Mouse (Mus musculus) intestine, embryonic 14.5 days (tissue): Measurements from ENCODE around the gene Slc38a1. TPM values are rescaled to one million over a fixed set of nuclear protein-coding genes. Genes with fewer than 3 reads are reported as not detected.

Experiments
- ATAC-seq: fragments of 200-750 bp; cut with Nextera tagmentation; replicated peaks from 2 replicates; pipeline ENCODE4 v1.8.0; 2017; ENCODE audit warnings: low read depth, moderate number of reproducible peaks, moderate TSS enrichment, moderate library complexity; ENCODE audit not compliant: low FRiP score, low TSS enrichment
- DNase-seq: peaks from one replicate; pipeline ENCODE4 v3.0.0-alpha.2; 2018; ENCODE audit warnings: low spot score
- H3K27ac ChIP-seq: fragments of 300-500 bp; sonication (generic); 2 replicates; pipeline ENCODE4 v1.5.1; 2014; ENCODE audit warnings: low read depth, mild to moderate bottlenecking, control low read depth
- H3K27me3 ChIP-seq: fragments of 300-500 bp; sonication (generic); replicated peaks from 2 replicates; pipeline ENCODE4 v1.6.1; 2014; ENCODE audit warnings: low read length, control low read depth; ENCODE audit not compliant: control insufficient read depth, insufficient read depth
- H3K36me3 ChIP-seq: fragments of 300-500 bp; sonication (generic); 2 replicates; pipeline ENCODE4 v1.6.1; 2014; ENCODE audit warnings: low read length, control low read depth; ENCODE audit not compliant: control insufficient read depth, insufficient read depth
- H3K4me1 ChIP-seq: fragments of 300-500 bp; sonication (generic); replicated peaks from 2 replicates; pipeline ENCODE4 v1.6.1; 2014; ENCODE audit warnings: low read length, control low read depth, mixed read lengths; ENCODE audit not compliant: control insufficient read depth, insufficient read depth
- H3K4me2 ChIP-seq: fragments of 300-500 bp; sonication (generic); 2 replicates; pipeline ENCODE4 v1.6.1; 2014; ENCODE audit warnings: low read length
- H3K4me3 ChIP-seq: fragments of 300-500 bp; sonication (generic); 2 replicates; pipeline ENCODE4 v1.5.1; 2014; ENCODE audit warnings: low read depth, low read length, control low read depth, mixed read lengths
- H3K9ac ChIP-seq: fragments of 300-500 bp; sonication (generic); 2 replicates; pipeline ENCODE4 v1.6.1; 2014; ENCODE audit warnings: mild to moderate bottlenecking, low read length
- H3K9me3 ChIP-seq: fragments of 300-500 bp; sonication (generic); 2 replicates; pipeline ENCODE4 v1.6.1; 2016; ENCODE audit warnings: low read length, control low read depth; ENCODE audit not compliant: control insufficient read depth
- WGBS: fragments of 180-500 bp; shearing (Covaris S2); extraction: QIAGEN DNeasy Blood & Tissue Kit; methylation state at CpG from one replicate; pipeline ENCODE4 v1.1.7; 2014; 5-methylcytosine and 5-hydroxymethylcytosine counted together
- polyA plus RNA-seq: library from polyadenylated mRNA; unstranded; fragments of >200 nt; fragmentation: Nextera tagmentation; extraction: Ambion mirVana; gene quantifications from 2 replicates; pipeline ENCODE4 v1.2.1, GENCODE M21; 2014

Gene Slc38a1
- polyA plus RNA-seq, 1 experiment from 2014 or later = 126 TPM

GRCm38 (mm10) chr15:96653011-96653410 lies 10.3 kb upstream of the Slc38a1 start:
- no peak overlapping the region for H3K4me2 ChIP-seq
- no peak overlapping the region for H3K9ac ChIP-seq
- H3K4me3 ChIP-seq = no peak overlapping the region
- no peak overlapping the region for H3K27ac ChIP-seq
- H3K4me1 ChIP-seq = no peaks in the 10 kb centered on the region
- WGBS = 94% methylated on average over 16 of the region's 16 CpGs
- H3K36me3 ChIP-seq = no peaks in the 10 kb centered on the region
- DNase-seq (no peak), ATAC-seq (no peak)
- no peaks in the 10 kb centered on the region for H3K27me3 ChIP-seq
- H3K9me3 ChIP-seq = no peaks in the 10 kb centered on the region

- no peaks in the 10 kb centered on the region for H3K4me1 ChIP-seq
- WGBS = 86% methylated on average over 10 of the region's 10 CpGs
- no peaks in the 10 kb centered on the region for H3K27me3 ChIP-seq
- H3K36me3 ChIP-seq = no peaks in the 10 kb centered on the region
- no peaks in the 10 kb centered on the region for H3K9me3 ChIP-seq
- no peak overlapping the region for H3K4me3 ChIP-seq
- ATAC-seq (no peak), DNase-seq (no peak)
- H3K9ac ChIP-seq = no peak overlapping the region
- no peak overlapping the region for H3K27ac ChIP-seq
- no peak overlapping the region for H3K4me2 ChIP-seq
These were observed 9.8 kb upstream of the Slc38a1 start for GRCm38 (mm10) chr15:96652531-96652930.

DNA sequence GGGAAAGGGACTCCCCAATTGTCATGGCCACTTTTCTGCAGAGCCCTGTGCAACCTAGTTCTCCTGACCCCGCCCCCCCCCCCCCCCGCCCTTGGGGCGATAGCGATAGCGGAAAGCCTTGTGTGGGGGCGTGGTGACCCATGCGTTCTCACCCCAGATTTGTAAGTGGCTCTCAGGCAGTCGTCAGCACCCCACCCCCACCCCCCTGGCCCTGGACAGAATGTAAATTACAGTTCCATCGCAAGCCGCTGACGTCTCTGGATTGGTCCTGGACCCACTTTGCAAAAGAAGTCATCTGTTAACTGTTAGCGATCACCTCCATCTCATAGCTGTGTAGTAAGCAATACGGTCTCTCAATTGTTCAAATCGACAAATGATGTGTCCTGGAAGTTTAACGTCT lies 4.7 kb upstream of the Slc38a1 start:
- Histone ChIP-seq H3K4me2 (no peak overlapping the region), H3K4me3 (no peak overlapping the region), H3K9ac (no peak overlapping the region), H3K4me1 (no peaks in the 10 kb centered on the region; the same call in 1 of the 2 replicates), H3K36me3 (no peaks in the 10 kb centered on the region), H3K9me3 (no peaks in the 10 kb centered on the region), H3K27ac (no peak overlapping the region), H3K27me3 (no peaks in the 10 kb centered on the region)
- no peak for ATAC-seq
- WGBS = 38% methylated on average over 14 of the region's 15 CpGs
- no peak for DNase-seq

DNA sequence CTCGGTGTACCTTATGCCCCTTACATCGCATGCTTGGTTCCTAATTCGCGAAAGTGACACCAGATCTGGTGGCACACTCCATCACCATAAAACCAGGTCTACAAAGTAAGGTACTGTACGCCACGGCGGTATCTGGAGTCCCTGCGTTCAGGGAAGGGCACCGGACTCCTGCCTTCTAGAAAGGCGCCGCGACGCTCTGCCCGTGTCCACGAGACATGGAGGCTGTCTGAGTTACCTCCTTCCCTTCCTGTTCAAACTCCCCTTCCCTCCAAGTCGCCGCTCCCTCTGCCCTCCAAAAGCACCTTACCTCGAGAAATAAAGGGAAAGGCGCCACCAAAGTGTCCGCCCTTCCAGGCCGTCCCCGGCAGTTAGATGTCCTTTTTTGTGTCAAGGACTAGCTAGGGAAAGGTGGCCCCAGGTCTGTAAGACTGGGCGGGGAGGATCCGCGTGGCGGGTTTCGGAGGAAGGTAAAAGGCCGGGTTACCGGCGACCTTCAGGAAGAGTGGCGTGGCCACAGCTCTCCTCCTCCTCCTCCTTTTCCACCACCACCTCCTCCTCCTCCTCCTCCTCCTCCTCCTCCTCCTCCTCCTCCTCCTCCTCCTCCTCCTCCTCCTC lies 785 bp downstream of the Slc38a1 start:
- peak overlapping the region; percentile 77 for H3K4me3 ChIP-seq
- peak overlapping the region; percentile 97 for H3K27ac ChIP-seq
- H3K27me3 ChIP-seq = no peaks in the 10 kb centered on the region
- peak overlapping the region; percentile 88 for H3K9ac ChIP-seq
- H3K36me3 ChIP-seq = peaks cover 2% of the 10 kb centered on the region; the same call in 1 of the 2 replicates
- peak overlapping the region; percentile 90 for H3K4me2 ChIP-seq
- no peaks in the 10 kb centered on the region for H3K9me3 ChIP-seq
- H3K4me1 ChIP-seq = peaks cover 3% of the 10 kb centered on the region; the same call in 1 of the 2 replicates
- ATAC-seq = peak; percentile 8; the same call in 1 of the 2 replicates
- peak; percentile 71 for DNase-seq
- WGBS = under 1% methylated on average over 31 of the region's 31 CpGs

DNA sequence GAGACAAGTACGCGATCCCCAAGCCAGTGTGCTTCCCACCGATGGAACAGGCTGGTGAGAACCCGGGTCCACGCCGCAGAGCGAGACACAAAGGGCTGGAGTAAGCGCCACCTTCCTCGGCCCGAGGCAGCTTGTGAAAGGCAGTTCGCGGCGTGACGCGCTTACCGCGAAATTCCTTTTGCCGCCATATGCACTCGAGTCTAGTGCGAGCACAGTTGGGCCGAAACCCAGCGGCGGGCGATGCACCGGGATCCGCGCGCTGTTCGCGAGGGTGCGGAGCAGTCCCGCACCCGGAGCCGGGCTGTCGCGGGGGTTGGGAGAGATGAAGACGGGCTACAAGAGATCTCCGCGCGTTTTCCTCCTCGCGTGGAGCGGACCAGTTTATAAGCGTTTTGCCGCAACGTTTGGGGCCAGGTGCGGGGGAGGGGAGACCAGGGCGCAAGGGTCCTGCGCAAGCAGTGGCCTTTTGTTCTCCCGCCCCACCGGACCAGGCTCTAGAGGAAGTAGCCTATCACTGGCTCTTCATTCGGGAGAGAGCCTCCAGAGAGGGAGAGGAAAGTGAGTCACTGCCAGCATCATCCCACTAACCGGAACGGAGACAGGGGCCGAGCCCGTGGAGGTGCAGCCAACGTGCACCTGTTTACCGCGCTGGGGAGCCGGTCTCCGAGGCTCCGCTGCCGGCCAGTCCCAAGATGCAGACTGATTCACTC lies 1.4 kb downstream of the Slc38a1 start:
- peaks cover 4% of the 10 kb centered on the region; the same call in 1 of the 2 replicates for H3K36me3 ChIP-seq
- peak; percentile 89 for DNase-seq
- WGBS = under 1% methylated on average over 63 of the region's 63 CpGs

DNA sequence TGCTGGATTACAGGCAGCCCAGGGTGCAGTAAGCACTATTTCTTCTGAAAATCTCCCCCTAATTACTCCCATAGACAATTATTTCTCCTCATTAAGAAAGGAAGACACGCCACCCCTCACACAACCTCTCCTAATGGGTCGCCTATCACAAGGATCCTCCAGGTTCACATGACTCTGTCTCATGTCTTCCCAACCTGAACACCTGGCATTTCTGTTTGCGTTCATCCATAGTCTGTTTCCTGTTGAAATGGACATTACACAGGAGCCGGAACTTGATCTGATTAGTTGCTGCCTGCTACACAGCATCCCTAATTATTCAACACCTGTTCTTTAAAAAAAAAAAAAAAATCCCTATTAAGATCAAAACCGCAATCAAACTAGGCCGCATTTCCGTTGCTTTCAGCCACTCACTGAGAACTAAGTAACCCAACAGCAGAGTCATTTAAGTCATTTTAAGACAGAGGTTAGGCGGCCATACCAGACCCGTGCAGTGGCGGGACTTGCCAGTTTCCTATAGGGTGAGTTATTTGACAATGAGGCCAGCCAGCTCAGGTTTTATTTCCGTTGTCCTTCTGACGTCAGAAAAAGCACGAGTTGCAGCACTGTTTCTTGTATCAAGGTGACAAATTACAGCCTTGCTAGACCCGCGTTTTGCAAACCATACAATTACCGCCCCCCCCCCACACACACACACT lies 2.3 kb downstream of the Slc38a1 start:
- Histone ChIP-seq H3K4me2 (peak overlapping the region; percentile 90), H3K27ac (peak overlapping the region; percentile 97), H3K36me3 (peaks cover 11% of the 10 kb centered on the region), H3K4me3 (peak overlapping the region; percentile 77), H3K9ac (peak overlapping the region; percentile 88), H3K4me1 (peaks cover 3% of the 10 kb centered on the region; the same call in 1 of the 2 replicates), H3K9me3 (no peaks in the 10 kb centered on the region), H3K27me3 (no peaks in the 10 kb centered on the region)
- peak; percentile 78 for DNase-seq
- no peak for ATAC-seq
- WGBS = 5% methylated on average over 16 of the region's 16 CpGs

More for the DNA sequence above, 1.4 kb downstream of the Slc38a1 start:
- Histone ChIP-seq H3K9me3 (no peaks in the 10 kb centered on the region), H3K27ac (peak overlapping the region; percentile 97), H3K27me3 (no peaks in the 10 kb centered on the region), H3K9ac (peak overlapping the region; percentile 88), H3K4me3 (peak overlapping the region; percentile 77), H3K4me1 (peaks cover 3% of the 10 kb centered on the region; the same call in 1 of the 2 replicates), H3K4me2 (peak overlapping the region; percentile 90)
- ATAC-seq = peak; percentile 67

DNA sequence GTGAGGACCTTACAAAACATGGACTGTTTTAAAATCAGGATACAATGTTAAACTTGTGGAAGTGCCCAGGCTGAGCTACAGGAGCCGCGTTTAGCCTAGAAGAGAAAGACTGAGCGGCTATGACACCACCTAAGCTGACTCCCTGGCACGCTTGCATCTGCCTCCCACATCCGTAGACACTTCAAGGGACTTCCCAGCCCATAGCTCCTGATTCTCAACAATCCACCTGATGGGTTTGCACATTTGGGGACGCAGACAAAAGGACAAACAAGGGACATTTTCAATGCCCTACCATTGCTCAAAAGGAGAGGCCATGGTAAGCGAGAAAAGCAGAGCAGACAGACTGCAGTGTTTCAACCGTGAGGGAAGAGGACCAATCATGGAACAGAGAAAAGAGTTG lies 3.1 kb downstream of the Slc38a1 start:
- H3K4me3 ChIP-seq = peak overlapping the region; percentile 77
- no peaks in the 10 kb centered on the region for H3K27me3 ChIP-seq
- ATAC-seq (no peak), DNase-seq (peak; percentile 51)
- no peaks in the 10 kb centered on the region for H3K9me3 ChIP-seq
- 69% methylated on average over 8 of the region's 8 CpGs for WGBS
- H3K9ac ChIP-seq = peak overlapping the region; percentile 88; the same call in 1 of the 2 replicates
- H3K36me3 ChIP-seq = peaks cover 11% of the 10 kb centered on the region
- H3K27ac ChIP-seq = no peak overlapping the region
- H3K4me2 ChIP-seq = peak overlapping the region; percentile 90
- peaks cover 3% of the 10 kb centered on the region; the same call in 1 of the 2 replicates for H3K4me1 ChIP-seq

- no peak overlapping the region for H3K4me3 ChIP-seq
- no peaks in the 10 kb centered on the region for H3K27me3 ChIP-seq
- 77% methylated on average over 2 of the region's 2 CpGs for WGBS
- ATAC-seq = no peak
- no peaks in the 10 kb centered on the region for H3K9me3 ChIP-seq
- peaks cover 11% of the 10 kb centered on the region for H3K36me3 ChIP-seq
- H3K27ac ChIP-seq = no peak overlapping the region
- H3K4me2 ChIP-seq = peak overlapping the region; percentile 90; the same call in 1 of the 2 replicates
- peaks cover 3% of the 10 kb centered on the region; the same call in 1 of the 2 replicates for H3K4me1 ChIP-seq
- no peak for DNase-seq
- H3K9ac ChIP-seq = no peak overlapping the region
These were observed 4.1 kb downstream of the Slc38a1 start for GRCm38 (mm10) chr15:96638656-96639055.
